In genomic region chr11:108356020-108356419, GRCm38 (mm10) we compare ENCODE assay signal across 29 mouse cellular contexts. TPM values are rescaled to one million over a fixed set of nuclear protein-coding genes. Genes with fewer than 3 reads are reported as not detected.
"Had no signal": no experiment of that assay in that cellular context is flagged by ENCODE, and none has a peak within 500 bp of the region (broad histone marks: within the 10 kb centered on the region; RNA-seq: fewer than 3 reads in every experiment).

No protein-coding gene starts in this region.

- H3K4me1 ChIP-seq: embryonic facial prominence, embryonic 10.5 days; embryonic facial prominence, embryonic 12.5 days; embryonic facial prominence, embryonic 13.5 days; embryonic facial prominence, embryonic 15.5 days; forebrain, embryonic 10.5 days; forebrain, embryonic 12.5 days; forebrain, embryonic 13.5 days; forebrain, embryonic 15.5 days had no signal

- H3K9ac ChIP-seq: embryonic facial prominence, embryonic 12.5 days; embryonic facial prominence, embryonic 13.5 days; embryonic facial prominence, embryonic 15.5 days; forebrain, embryonic 12.5 days; forebrain, embryonic 13.5 days; forebrain, embryonic 15.5 days; forebrain, postnatal 0 days had no signal

- H3K36me3 ChIP-seq: embryonic facial prominence, embryonic 10.5 days; embryonic facial prominence, embryonic 12.5 days; embryonic facial prominence, embryonic 13.5 days; embryonic facial prominence, embryonic 15.5 days; forebrain, embryonic 10.5 days; forebrain, embryonic 12.5 days; forebrain, embryonic 15.5 days had no signal

- DNase-seq: cerebellum, adult 8-10 months; cerebellum, adult 9-10 months; cerebellum, adult 9-11 months; cerebellum, postnatal 10 days; cerebellum, postnatal 14 days; cerebellum, postnatal 25 days; cerebellum, postnatal 36 days; embryo, embryonic 11 days; forebrain, postnatal 0 days; gastrocnemius, adult 2 months; gastrocnemius, postnatal 10 days; gastrocnemius, postnatal 14 days; gastrocnemius, postnatal 25 days; gastrocnemius, postnatal 36 days; heart, adult 11 months; heart, adult 18-20 months; heart, adult 2 months had no signal

- ATAC-seq: forebrain, embryonic 13.5 days; forebrain, embryonic 14.5 days; forebrain, embryonic 15.5 days; forebrain, embryonic 16.5 days; forebrain, postnatal 0 days had no signal

- H3K4me3 ChIP-seq: embryonic facial prominence, embryonic 10.5 days; embryonic facial prominence, embryonic 12.5 days; embryonic facial prominence, embryonic 13.5 days; embryonic facial prominence, embryonic 15.5 days; erythroblast, embryonic 14.5 days; forebrain, embryonic 10.5 days; forebrain, embryonic 12.5 days; forebrain, embryonic 13.5 days; forebrain, embryonic 15.5 days; gastrocnemius, adult 2 months; heart, adult 2 months had no signal

- H3K27ac ChIP-seq: embryonic facial prominence, embryonic 10.5 days; embryonic facial prominence, embryonic 12.5 days; embryonic facial prominence, embryonic 13.5 days; embryonic facial prominence, embryonic 15.5 days; forebrain, embryonic 10.5 days; forebrain, embryonic 12.5 days; forebrain, embryonic 13.5 days; forebrain, embryonic 15.5 days; gastrocnemius, adult 2 months; heart, adult 2 months had no signal

- H3K27me3 ChIP-seq: embryonic facial prominence, embryonic 12.5 days; embryonic facial prominence, embryonic 13.5 days; embryonic facial prominence, embryonic 15.5 days; forebrain, embryonic 12.5 days; forebrain, embryonic 13.5 days; forebrain, embryonic 15.5 days had no signal

- H3K4me2 ChIP-seq: embryonic facial prominence, embryonic 12.5 days; embryonic facial prominence, embryonic 13.5 days; embryonic facial prominence, embryonic 15.5 days; forebrain, embryonic 12.5 days; forebrain, embryonic 13.5 days; forebrain, embryonic 15.5 days had no signal

- H3K9me3 ChIP-seq: embryonic facial prominence, embryonic 10.5 days; embryonic facial prominence, embryonic 12.5 days; embryonic facial prominence, embryonic 13.5 days; embryonic facial prominence, embryonic 15.5 days; forebrain, embryonic 10.5 days; forebrain, embryonic 12.5 days; forebrain, embryonic 13.5 days; forebrain, embryonic 15.5 days had no signal

RNA-seq across cellular contexts. Expression of gene Apoh, which starts 12.9 kb away (rescaled TPM):
- polyA plus RNA-seq: embryonic facial prominence, embryonic 10.5 days; embryonic facial prominence, embryonic 15.5 days; erythroblast, embryonic 14.5 days; forebrain, embryonic 10.5 days; forebrain, embryonic 11.5 days; forebrain, embryonic 12.5 days; forebrain, embryonic 14.5 days; forebrain, embryonic 15.5 days had no signal
